Mouse (Mus musculus) hindbrain, embryonic 15.5 days (tissue): ENCODE data around the gene Hist3h2ba. TPM values are rescaled to one million over a fixed set of nuclear protein-coding genes. Genes with fewer than 3 reads are reported as not detected.

Experiments
- ATAC-seq: fragments of 200-750 bp; cut with Nextera tagmentation; 2 replicates; pipeline ENCODE4 v1.8.0; 2017; ENCODE audit warnings: low read depth, moderate number of reproducible peaks, moderate TSS enrichment; ENCODE audit not compliant: low FRiP score
- H3K27ac ChIP-seq: fragments of 300-500 bp; sonication (generic); replicated peaks from 2 replicates; pipeline ENCODE4 v1.5.1; 2015; ENCODE audit warnings: mild to moderate bottlenecking, inconsistent platforms
- H3K27me3 ChIP-seq: fragments of 300-500 bp; sonication (generic); 2 replicates; pipeline ENCODE4 v1.6.1; 2015; ENCODE audit warnings: control low read depth, inconsistent platforms
- H3K36me3 ChIP-seq: fragments of 300-500 bp; sonication (generic); 2 replicates; pipeline ENCODE4 v1.6.1; 2015; ENCODE audit warnings: control low read depth, inconsistent platforms
- H3K4me1 ChIP-seq: fragments of 300-500 bp; sonication (generic); replicated peaks from 2 replicates; pipeline ENCODE4 v1.6.1; 2015; ENCODE audit warnings: control low read depth, inconsistent platforms
- H3K4me2 ChIP-seq: fragments of 300-500 bp; sonication (generic); 2 replicates; pipeline ENCODE4 v1.6.1; 2015; ENCODE audit warnings: moderate library complexity, mild to moderate bottlenecking, inconsistent platforms
- H3K4me3 ChIP-seq: fragments of 300-500 bp; sonication (generic); 2 replicates; pipeline ENCODE4 v1.5.1; 2015; ENCODE audit warnings: mild to moderate bottlenecking, inconsistent platforms
- H3K9ac ChIP-seq: fragments of 300-500 bp; sonication (generic); 2 replicates; pipeline ENCODE4 v1.6.1; 2015; ENCODE audit warnings: inconsistent platforms
- H3K9me3 ChIP-seq: fragments of 300-500 bp; sonication (generic); 2 replicates; pipeline ENCODE4 v1.6.1; 2016; ENCODE audit warnings: control low read depth, inconsistent platforms
- WGBS: fragments of 180-500 bp; shearing (Covaris S2); methylation state at CpG from one replicate; pipeline ENCODE4 v1.1.7; 2015; 5-methylcytosine and 5-hydroxymethylcytosine counted together
- polyA plus RNA-seq: library from polyadenylated mRNA; unstranded; fragments of >200 nt; fragmentation: Nextera tagmentation; extraction: Ambion mirVana; gene quantifications from 2 replicates; pipeline ENCODE4 v1.2.1, GENCODE M21; 2015

The Hist3h2ba gene
- polyA plus RNA-seq = 230 and 238 TPM in 2 replicates

GRCm38 (mm10) chr11:58948542-58949479 is at the start of gene Hist3h2ba:
Gene Hist3h2ba (plus strand): TSS chr11:58948920.
- Histone ChIP-seq H3K27ac (peak within 1 kb of the TSS; percentile 99), H3K27me3 (no peaks in the 10 kb centered on the region), H3K4me1 (peaks cover 30% of the 10 kb centered on the region), H3K9me3 (no peaks in the 10 kb centered on the region), H3K9ac (peak within 1 kb of the TSS; percentile 88), H3K4me3 (peak within 1 kb of the TSS; percentile 51), H3K4me2 (peak within 1 kb of the TSS; percentile 72), H3K36me3 (no peaks in the 10 kb centered on the region)
- peak; percentile 93 for ATAC-seq
- WGBS = under 1% methylated on average over 46 of the region's 48 CpGs

- Histone ChIP-seq H3K27me3 (no peaks in the 10 kb centered on the region), H3K9ac (no peak overlapping the region), H3K4me3 (no peak overlapping the region), H3K36me3 (peaks cover 21% of the 10 kb centered on the region), H3K4me1 (peaks cover 23% of the 10 kb centered on the region), H3K27ac (no peak overlapping the region), H3K4me2 (no peak overlapping the region), H3K9me3 (no peaks in the 10 kb centered on the region)
- no peak for ATAC-seq
Observed at GRCm38 (mm10) chr11:58901080-58901479, 47.6 kb upstream of the Hist3h2ba start.

GRCm38 (mm10) chr11:58903511-58904409 is 45.0 kb upstream of the Hist3h2ba start, which contains the start of gene Zfp39:
Gene Zfp39 (minus strand): TSS chr11:58904225.
- no peaks in the 10 kb centered on the region for H3K9me3 ChIP-seq
- 0% methylated on average over 40 of the region's 40 CpGs for WGBS
- ATAC-seq = peak; percentile 98

GRCm38 (mm10) chr11:58904410-58904718 is 44.4 kb upstream of the Hist3h2ba start:
- peak overlapping the region; percentile 87; the same call in 1 of the 2 replicates for H3K27ac ChIP-seq
- H3K9ac ChIP-seq = no peak overlapping the region
- WGBS = 3% methylated on average over 8 of the region's 8 CpGs
- peak; percentile 35; the same call in 1 of the 2 replicates for ATAC-seq
- no peaks in the 10 kb centered on the region for H3K9me3 ChIP-seq
- H3K4me3 ChIP-seq = peak overlapping the region; percentile 73
- peak overlapping the region; percentile 90 for H3K4me2 ChIP-seq
- no peaks in the 10 kb centered on the region for H3K27me3 ChIP-seq
- H3K36me3 ChIP-seq = peaks cover 15% of the 10 kb centered on the region
- peaks cover 21% of the 10 kb centered on the region for H3K4me1 ChIP-seq

More at GRCm38 (mm10) chr11:58903511-58904409, 45.0 kb upstream of the Hist3h2ba start, which contains the start of gene Zfp39:
- H3K9ac ChIP-seq = peak within 1 kb of the TSS; percentile 85
- peaks cover 17% of the 10 kb centered on the region for H3K36me3 ChIP-seq
- H3K4me2 ChIP-seq = peak within 1 kb of the TSS; percentile 90
- peak within 1 kb of the TSS; percentile 87 for H3K27ac ChIP-seq
- H3K27me3 ChIP-seq = no peaks in the 10 kb centered on the region
- peak within 1 kb of the TSS; percentile 73 for H3K4me3 ChIP-seq
- H3K4me1 ChIP-seq = peaks cover 21% of the 10 kb centered on the region

GRCm38 (mm10) chr11:58904838-58905237 is 43.9 kb upstream of the Hist3h2ba start:
- Histone ChIP-seq H3K27ac (no peak overlapping the region), H3K9ac (no peak overlapping the region), H3K27me3 (no peaks in the 10 kb centered on the region), H3K9me3 (no peaks in the 10 kb centered on the region), H3K4me2 (peak overlapping the region; percentile 90; the same call in 1 of the 2 replicates), H3K4me3 (0 out of 2 replicates have a peak overlapping the region, but pooled peaks have one; percentile 73), H3K4me1 (peaks cover 21% of the 10 kb centered on the region), H3K36me3 (peaks cover 12% of the 10 kb centered on the region)
- no peak for ATAC-seq
- WGBS = 47% methylated on average over 6 of the region's 6 CpGs

- Histone ChIP-seq H3K9me3 (no peaks in the 10 kb centered on the region), H3K4me1 (peaks cover 10% of the 10 kb centered on the region), H3K27me3 (no peaks in the 10 kb centered on the region), H3K9ac (peak overlapping the region; percentile 30; the same call in 1 of the 2 replicates), H3K27ac (no peak overlapping the region), H3K4me3 (no peak overlapping the region), H3K36me3 (no peaks in the 10 kb centered on the region), H3K4me2 (no peak overlapping the region)
- WGBS = 91% methylated on average over 1 of the region's 1 CpGs
- ATAC-seq = no peak
Observed at GRCm38 (mm10) chr11:58913776-58914175, 34.9 kb upstream of the Hist3h2ba start.

GRCm38 (mm10) chr11:58914461-58915028 is 34.2 kb upstream of the Hist3h2ba start:
- H3K4me1 ChIP-seq = peaks cover 10% of the 10 kb centered on the region
- H3K36me3 ChIP-seq = no peaks in the 10 kb centered on the region
- H3K4me3 ChIP-seq = peak overlapping the region; percentile 30
- H3K9me3 ChIP-seq = no peaks in the 10 kb centered on the region
- peak overlapping the region; percentile 30 for H3K9ac ChIP-seq
- no peak for ATAC-seq
- H3K27ac ChIP-seq = peak overlapping the region; percentile 29; the same call in 1 of the 2 replicates
- H3K27me3 ChIP-seq = no peaks in the 10 kb centered on the region
- peak overlapping the region; percentile 64 for H3K4me2 ChIP-seq
- WGBS = 17% methylated on average over 17 of the region's 17 CpGs

GRCm38 (mm10) chr11:58916879-58917744 is 31.6 kb upstream of the Hist3h2ba start:
- no peaks in the 10 kb centered on the region for H3K27me3 ChIP-seq
- WGBS = 50% methylated on average over 14 of the region's 14 CpGs
- no peak overlapping the region for H3K4me3 ChIP-seq
- no peak overlapping the region for H3K27ac ChIP-seq
- ATAC-seq = no peak
- H3K4me1 ChIP-seq = peaks cover 10% of the 10 kb centered on the region
- H3K9ac ChIP-seq = no peak overlapping the region
- H3K9me3 ChIP-seq = no peaks in the 10 kb centered on the region
- no peaks in the 10 kb centered on the region for H3K36me3 ChIP-seq
- H3K4me2 ChIP-seq = no peak overlapping the region

GRCm38 (mm10) chr11:58917745-58918366 is 30.9 kb upstream of the Hist3h2ba start, which contains the start of gene Btnl10:
Gene Btnl10 (plus strand): TSS chr11:58917908.
- Histone ChIP-seq H3K27ac (no peak within 1 kb of the TSS), H3K36me3 (no peaks in the 10 kb centered on the region), H3K27me3 (no peaks in the 10 kb centered on the region), H3K9me3 (no peaks in the 10 kb centered on the region), H3K4me3 (no peak within 1 kb of the TSS), H3K4me1 (peaks cover 10% of the 10 kb centered on the region), H3K9ac (no peak within 1 kb of the TSS), H3K4me2 (no peak within 1 kb of the TSS)
- 88% methylated on average over 12 of the region's 12 CpGs for WGBS
- no peak for ATAC-seq

- Histone ChIP-seq H3K4me1 (peaks cover 10% of the 10 kb centered on the region), H3K4me2 (no peak overlapping the region), H3K9ac (no peak overlapping the region), H3K36me3 (no peaks in the 10 kb centered on the region), H3K4me3 (no peak overlapping the region), H3K27ac (no peak overlapping the region), H3K27me3 (no peaks in the 10 kb centered on the region), H3K9me3 (no peaks in the 10 kb centered on the region)
- ATAC-seq = no peak
- WGBS = 79% methylated on average over 5 of the region's 5 CpGs
Observed at GRCm38 (mm10) chr11:58918759-58919158, 30.0 kb upstream of the Hist3h2ba start.
